Mouse (Mus musculus): ENCODE results near the gene Ddit4. TPM values are rescaled to one million over a fixed set of nuclear protein-coding genes. Genes with fewer than 3 reads are reported as not detected.

Gene Ddit4
- total and polyA plus RNA-seq, 3 experiments, result 39.5 to 136 (median 50.6) TPM

DNA sequence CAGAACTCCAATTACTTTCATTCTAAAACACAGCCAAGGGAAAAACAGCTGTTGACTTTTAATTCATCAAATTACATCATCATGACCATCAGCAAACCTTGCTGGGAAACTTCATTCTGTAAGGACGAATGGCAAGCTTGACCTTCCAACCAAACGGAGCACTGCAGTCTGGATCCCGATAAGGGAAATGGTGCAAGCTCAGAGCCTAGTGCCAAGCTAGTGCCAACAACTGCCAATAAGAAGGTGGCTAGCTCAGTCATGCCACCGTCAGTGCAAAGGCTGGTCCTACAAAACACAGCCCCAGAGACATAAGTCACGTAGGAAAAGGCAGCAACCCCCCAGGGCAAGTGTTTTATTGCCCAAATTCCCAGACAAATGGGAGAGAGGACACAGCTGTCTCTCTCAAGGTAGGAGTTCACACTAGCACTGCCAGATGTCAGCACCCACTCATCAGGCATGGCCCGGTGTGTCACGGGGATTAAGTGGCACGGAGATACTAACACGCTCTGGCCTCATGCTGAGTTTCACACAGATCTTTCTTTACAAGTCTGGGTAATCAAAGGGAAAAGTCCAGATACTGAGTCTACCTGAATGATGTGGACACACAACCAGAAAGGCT lies 39.7 kb upstream of the Ddit4 start:
- TF ChIP-seq NRF1 (IDR thresholded peaks at IDR 0.05; ENCODE audit: low read depth, low read length) (no peak), ELF1 (IDR thresholded peaks at IDR 0.05; ENCODE audit: low read depth, low read length) (no peak), E2F4 (IDR thresholded peaks at IDR 0.05; ENCODE audit: insufficient replicate concordance, low read depth, low read length) (no peak), NELFE (IDR thresholded peaks at IDR 0.05; ENCODE audit: low read depth, low read length) (no peak), RCOR1 (conservative IDR thresholded peaks at IDR 0.05; ENCODE audit: low read depth, low read length) (no peak), MYC (IDR thresholded peaks at IDR 0.05; ENCODE audit: low read depth, low read length) (no peak), HCFC1 (IDR thresholded peaks at IDR 0.05; ENCODE audit: low read depth, low read length) (no peak), CTCF (conservative IDR thresholded peaks at IDR 0.05 in 1 of 2, IDR thresholded peaks at IDR 0.05 in 1 of 2; ENCODE audit: low read depth in 2 of 2, low read length in 2 of 2) (no peak)
- no peak overlapping the region for H3K9ac ChIP-seq (ENCODE audit: insufficient read depth, low read depth)
- H3K4me3 ChIP-seq (replicated peaks in 1 of 3; ENCODE audit: low read depth in 2 of 3, low read length in 2 of 3, poor library complexity in 1 of 3), result no peak overlapping the region
- no peaks in the 10 kb centered on the region for H3K9me3 ChIP-seq (replicated peaks; ENCODE audit: low read length)
- H3K27me3 ChIP-seq (replicated peaks), result no peaks in the 10 kb centered on the region
- H3K36me3 ChIP-seq (replicated peaks in 1 of 2; ENCODE audit: control insufficient read depth in 1 of 2, insufficient read depth in 1 of 2, low read length in 1 of 2), result peaks cover 67 to 90% of the 10 kb centered on the region in 2 experiments
- H3K4me1 ChIP-seq (ENCODE audit: control insufficient read depth in 1 of 2, insufficient read depth in 2 of 2), result peaks cover 0 to 2% of the 10 kb centered on the region in 2 experiments; a peak in 2 of 4 replicates
- dilution Hi-C loops (cut with MboI; ENCODE audit: extremely low pct_ligation_motif_present, extremely low pct_unique_long_range_greater_than_20kb, low sequenced_read_pairs) (no loop called here), in situ Hi-C loops (cut with MboI; ENCODE audit: low pct_ligation_motif_present, low pct_unique_long_range_greater_than_20kb, low sequenced_read_pairs) (loop anchor here (5.0 kb wide), 1 partner anchor 94 kb away; no protein-coding TSS in a partner anchor)
- peaks cover 3% of the 10 kb centered on the region for H3K79me2 ChIP-seq (replicated peaks; ENCODE audit: control insufficient read depth, extremely low read depth, insufficient read depth, poor library complexity, severe bottlenecking)
- H3K27ac ChIP-seq (ENCODE audit: insufficient read depth, low read depth), result no peak overlapping the region
- no peak overlapping the region for H3K4me2 ChIP-seq (ENCODE audit: insufficient read depth, low read depth, poor library complexity, severe bottlenecking)
- no peak for DNase-seq (ENCODE audit: extremely low read depth)

DNA sequence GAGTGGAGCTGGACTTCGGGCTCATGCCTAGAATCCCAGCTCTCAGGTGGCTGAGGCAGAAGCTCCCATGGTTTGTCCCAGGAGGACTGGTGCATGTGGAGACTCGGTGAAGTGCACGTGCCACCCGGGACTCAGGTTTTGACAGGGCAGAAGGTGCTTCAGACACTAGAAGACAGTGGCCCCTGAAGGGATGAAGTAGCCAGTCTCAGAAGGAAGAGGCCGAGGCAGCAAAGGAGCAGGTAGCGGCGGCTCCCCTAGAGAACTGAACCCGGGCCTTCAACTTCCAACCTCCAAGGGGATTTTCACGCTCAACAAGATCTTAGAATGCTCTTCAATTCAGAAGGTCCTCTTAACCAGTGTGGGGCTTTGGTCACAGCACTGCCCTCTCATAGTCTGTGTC lies 38.8 kb upstream of the Ddit4 start:
- no peak for DNase-seq (ENCODE audit: extremely low read depth)
- H3K36me3 ChIP-seq (replicated peaks in 1 of 2; ENCODE audit: control insufficient read depth in 1 of 2, insufficient read depth in 1 of 2, low read length in 1 of 2), result peaks cover 68 to 89% of the 10 kb centered on the region in 2 experiments
- TF ChIP-seq MAZ (IDR thresholded peaks at IDR 0.05; ENCODE audit: low read depth, low read length), result no peak
- no peak for TF ChIP-seq USF1 (IDR thresholded peaks at IDR 0.05; ENCODE audit: low read depth, low read length)
- H3K27me3 ChIP-seq (replicated peaks), result no peaks in the 10 kb centered on the region
- H3K9me3 ChIP-seq (replicated peaks; ENCODE audit: low read length), result no peaks in the 10 kb centered on the region
- no peaks in the 10 kb centered on the region for H3K79me2 ChIP-seq (replicated peaks; ENCODE audit: control insufficient read depth, extremely low read depth, insufficient read depth, poor library complexity, severe bottlenecking)
- no peak overlapping the region for H3K27ac ChIP-seq (ENCODE audit: insufficient read depth, low read depth)
- H3K9ac ChIP-seq (ENCODE audit: insufficient read depth, low read depth), result no peak overlapping the region
- H3K4me1 ChIP-seq (ENCODE audit: control insufficient read depth in 1 of 2, insufficient read depth in 2 of 2), result peaks cover 0 to 9% of the 10 kb centered on the region in 2 experiments; a peak in 2 of 4 replicates
- in situ Hi-C loops (cut with MboI; ENCODE audit: low pct_ligation_motif_present, low pct_unique_long_range_greater_than_20kb, low sequenced_read_pairs) (loop anchor here (5.0 kb wide), 1 partner anchor 93 kb away; no protein-coding TSS in a partner anchor), dilution Hi-C loops (cut with MboI; ENCODE audit: extremely low pct_ligation_motif_present, extremely low pct_unique_long_range_greater_than_20kb, low sequenced_read_pairs) (no loop called here)
- H3K4me3 ChIP-seq (replicated peaks in 1 of 3; ENCODE audit: low read depth in 2 of 3, low read length in 2 of 3, poor library complexity in 1 of 3), result no peak overlapping the region
- no peak overlapping the region for H3K4me2 ChIP-seq (ENCODE audit: insufficient read depth, low read depth, poor library complexity, severe bottlenecking)

DNA sequence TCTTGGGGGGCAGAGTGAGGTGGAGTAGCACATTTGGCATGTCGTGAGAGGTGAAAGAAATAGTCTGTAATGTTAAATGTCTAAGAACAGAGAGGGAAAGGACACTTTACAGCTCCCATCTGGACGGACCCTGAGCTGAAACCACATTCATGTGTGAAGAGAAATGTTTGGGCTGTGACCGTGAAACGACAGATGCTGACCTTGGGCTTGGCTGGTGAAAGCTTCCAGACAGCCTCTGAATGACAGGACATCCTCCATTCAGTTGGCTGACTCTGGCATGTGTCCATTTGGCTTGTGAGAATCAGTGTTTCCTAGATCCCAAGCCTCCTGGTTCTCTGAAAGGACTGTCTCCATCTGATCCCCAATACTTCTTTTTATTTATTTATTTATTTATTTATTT lies 36.4 kb upstream of the Ddit4 start:
- no peaks in the 10 kb centered on the region for H3K27me3 ChIP-seq (replicated peaks)
- dilution Hi-C loops (cut with MboI; ENCODE audit: extremely low pct_ligation_motif_present, extremely low pct_unique_long_range_greater_than_20kb, low sequenced_read_pairs), result no loop called here

More for the DNA sequence above, 36.4 kb upstream of the Ddit4 start:
- Histone ChIP-seq H3K4me3 (replicated peaks in 1 of 3; ENCODE audit: low read depth in 2 of 3, low read length in 2 of 3, poor library complexity in 1 of 3) (no peak overlapping the region), H3K9ac (ENCODE audit: insufficient read depth, low read depth) (no peak overlapping the region), H3K9me3 (replicated peaks; ENCODE audit: low read length) (no peaks in the 10 kb centered on the region), H3K27ac (ENCODE audit: insufficient read depth, low read depth) (no peak overlapping the region), H3K79me2 (replicated peaks; ENCODE audit: control insufficient read depth, extremely low read depth, insufficient read depth, poor library complexity, severe bottlenecking) (no peaks in the 10 kb centered on the region), H3K36me3 (replicated peaks in 1 of 2; ENCODE audit: control insufficient read depth in 1 of 2, insufficient read depth in 1 of 2, low read length in 1 of 2) (peaks cover 53 to 82% of the 10 kb centered on the region in 2 experiments), H3K4me1 (ENCODE audit: control insufficient read depth in 1 of 2, insufficient read depth in 2 of 2) (peaks cover 5 to 25% of the 10 kb centered on the region in 2 experiments; a peak in 3 of 4 replicates), H3K4me2 (ENCODE audit: insufficient read depth, low read depth, poor library complexity, severe bottlenecking) (no peak overlapping the region)
- in situ Hi-C loops (cut with MboI; ENCODE audit: low pct_ligation_motif_present, low pct_unique_long_range_greater_than_20kb, low sequenced_read_pairs), result no loop called here
- no peak for DNase-seq (ENCODE audit: extremely low read depth)
- TF ChIP-seq POLR2A (IDR thresholded peaks at IDR 0.05; ENCODE audit: low read depth, low read length), result no peak
- TF ChIP-seq EP300 (IDR thresholded peaks at IDR 0.05; ENCODE audit: low read length), result no peak
- TF ChIP-seq MEF2A (IDR thresholded peaks at IDR 0.05; ENCODE audit: borderline replicate concordance, low read depth, low read length), result no peak
